Mouse (Mus musculus): Measurements from ENCODE around the gene Speer4f2. TPM values are rescaled to one million over a fixed set of nuclear protein-coding genes. Genes with fewer than 3 reads are reported as not detected.
"Not testable (repeated sequence)": the region's sequence is repeated elsewhere in the genome, so short reads cannot be mapped to it uniquely, and the experiment has no call there.

Gene Speer4f2
- total RNA-seq (2021) = not detected
- long read RNA-seq, experiment 1 = 0 reads
- long read RNA-seq, experiment 2 = 0 reads

DNA sequence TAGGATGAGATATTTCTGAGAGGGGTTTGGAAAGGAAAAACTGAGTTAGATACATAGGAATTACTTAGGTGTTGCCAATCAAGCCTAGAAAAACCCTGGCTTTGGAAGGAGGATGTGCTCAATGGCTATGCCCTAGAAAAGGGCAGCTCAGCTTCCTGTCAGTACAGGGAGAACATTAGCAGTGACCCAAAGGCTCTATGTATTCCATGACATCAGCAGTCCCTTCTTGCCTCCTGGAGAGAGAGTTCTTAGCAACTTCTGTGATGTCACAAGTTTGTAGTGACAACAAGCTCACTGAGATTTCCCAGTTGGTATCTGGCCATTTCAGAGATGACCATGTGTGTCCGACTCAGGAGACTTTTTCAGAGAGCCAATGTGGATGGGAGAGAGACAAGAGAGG lies at the start of gene Speer4f2:
TSS of gene Speer4f2 (plus strand) at position 301 of the 400 bp plus-strand sequence.
- DNase-seq (ENCODE audit: low spot score) = not testable (repeated sequence)

DNA sequence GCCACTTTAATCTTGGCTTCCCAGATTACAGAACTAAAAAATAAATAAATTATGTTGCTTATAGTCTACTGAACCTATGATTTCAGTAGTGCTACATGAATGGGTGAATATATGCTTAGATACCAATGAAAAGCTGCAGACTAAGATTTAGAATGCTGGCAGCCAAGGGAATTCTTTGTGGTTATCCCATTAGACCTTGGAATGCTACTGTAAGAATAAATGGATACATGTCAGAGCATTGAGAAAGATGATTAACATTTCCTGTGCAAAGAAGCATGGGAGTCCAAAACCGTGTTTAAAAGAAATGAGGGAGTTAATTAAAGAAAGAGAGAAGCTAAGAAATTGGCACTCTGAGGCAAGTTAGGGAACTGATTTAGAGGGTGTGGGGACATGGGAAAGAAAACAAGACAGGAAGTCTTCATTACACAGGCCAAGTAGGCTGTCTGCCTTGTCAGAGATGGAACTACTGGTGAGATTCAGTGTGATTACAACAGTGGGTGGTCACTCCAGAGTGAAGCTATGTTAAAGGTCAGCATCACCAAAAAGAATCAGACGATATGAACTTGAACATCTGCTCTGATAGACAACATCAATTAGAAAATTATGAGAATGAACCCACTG lies 43.9 kb upstream of the Speer4f2 start:
- no peak for DNase-seq (ENCODE audit: low spot score)

DNA sequence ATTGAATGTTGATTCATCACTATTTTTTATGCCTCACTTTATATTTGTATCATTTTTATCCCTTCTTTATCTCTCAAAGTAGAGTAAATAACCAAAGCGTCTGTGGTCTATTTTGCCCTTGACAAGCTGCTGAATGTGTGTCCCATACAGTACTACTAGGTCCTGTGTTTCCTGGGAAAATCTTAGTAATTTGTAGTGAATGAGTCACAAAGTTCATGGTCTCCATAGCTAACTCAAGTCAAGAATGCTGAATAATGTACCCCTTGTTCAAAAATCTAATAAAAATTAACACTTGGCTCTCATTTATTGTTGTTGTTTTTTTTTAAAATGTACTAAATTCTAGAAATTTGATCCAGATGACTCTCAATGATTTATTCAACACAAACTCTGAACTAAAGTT lies 38.1 kb upstream of the Speer4f2 start:
- no peak for DNase-seq (ENCODE audit: low spot score)

DNA sequence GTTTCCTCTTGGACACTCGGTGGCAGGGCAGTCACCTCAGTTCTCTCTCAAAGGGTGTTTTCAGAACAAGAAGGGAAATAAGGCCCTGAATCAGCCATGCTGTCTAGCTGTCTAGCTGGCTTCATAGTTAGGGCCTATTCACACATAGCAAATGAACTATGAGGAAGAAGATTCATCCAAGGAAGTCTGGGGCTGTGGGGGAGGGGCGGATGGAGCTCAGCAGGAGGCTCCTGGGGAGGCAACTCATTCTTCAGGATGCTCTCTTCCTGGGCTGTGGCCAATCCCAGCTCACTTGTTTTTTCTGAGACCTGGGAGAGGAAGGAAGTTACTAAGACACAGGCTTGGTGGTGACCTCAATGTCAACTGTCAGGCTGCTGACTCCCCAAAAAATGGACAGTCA lies 27.2 kb upstream of the Speer4f2 start:
- not testable (repeated sequence) for DNase-seq (ENCODE audit: low spot score)

DNA sequence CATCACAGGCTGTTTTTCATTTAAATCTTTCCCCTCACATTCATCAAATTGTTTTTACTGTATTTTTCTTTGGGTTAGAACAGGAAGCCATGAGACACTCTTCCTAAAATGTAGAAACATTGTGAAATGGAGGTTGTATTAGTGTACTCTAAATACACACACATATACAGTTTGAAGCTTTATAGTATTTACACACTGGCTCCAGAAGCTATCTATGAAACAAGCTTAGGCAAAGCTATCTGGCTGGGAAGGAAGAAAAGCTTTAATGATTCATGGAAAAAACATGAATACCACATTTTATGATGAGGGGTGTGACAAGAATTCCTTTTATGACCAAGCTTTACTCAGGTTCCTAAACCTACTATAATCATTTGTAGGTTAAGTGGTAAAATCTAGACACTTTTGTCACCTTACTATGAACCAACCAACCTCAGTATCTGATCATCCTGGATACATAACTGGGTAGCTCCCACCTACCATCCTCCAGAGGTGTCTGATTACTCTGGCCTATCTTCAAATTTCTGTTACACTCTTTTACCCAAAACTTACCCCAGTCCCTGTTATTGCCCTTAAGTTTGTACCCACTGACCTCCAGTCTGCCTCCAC lies 13.5 kb upstream of the Speer4f2 start:
- DNase-seq (ENCODE audit: low spot score) = no peak

DNA sequence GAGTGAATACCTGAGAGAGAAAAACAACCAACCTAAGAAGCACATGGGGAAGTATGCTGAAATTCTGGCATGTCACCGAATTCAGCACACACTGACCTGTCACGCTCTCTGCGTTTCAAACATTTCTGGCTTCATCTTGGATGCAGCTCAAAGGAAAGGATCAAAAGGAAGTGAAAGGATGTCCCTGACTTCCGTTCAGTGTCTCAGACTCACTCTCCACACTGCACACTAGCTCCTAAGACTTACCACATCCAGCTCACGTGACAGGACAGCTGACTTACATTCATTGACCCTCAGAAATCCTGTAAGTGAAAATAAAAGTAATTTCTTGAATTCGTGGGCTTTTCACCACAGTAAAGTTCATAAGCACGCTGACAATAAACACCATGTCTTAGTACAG lies 16.9 kb downstream of the Speer4f2 start:
- no peak for DNase-seq (ENCODE audit: low spot score)

DNA sequence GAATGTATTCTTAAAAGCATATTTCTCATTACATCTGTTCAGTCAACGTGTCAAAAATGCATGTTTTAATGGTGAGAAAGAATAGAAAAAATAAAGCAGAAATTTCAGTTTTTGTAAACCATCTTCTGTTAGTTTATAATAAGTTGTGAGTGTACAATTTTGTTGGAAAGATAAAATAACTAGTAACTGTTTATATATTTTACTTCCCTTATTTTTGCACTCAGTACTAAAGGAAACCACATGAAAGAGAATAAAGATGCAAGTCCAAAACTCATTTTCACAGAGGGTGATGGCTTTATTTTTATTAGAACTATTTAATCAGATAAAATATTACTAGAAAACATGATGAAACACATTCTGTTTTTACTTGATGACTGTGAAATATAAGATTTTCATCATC lies 18.2 kb downstream of the Speer4f2 start:
- no peak for DNase-seq (ENCODE audit: low spot score)

DNA sequence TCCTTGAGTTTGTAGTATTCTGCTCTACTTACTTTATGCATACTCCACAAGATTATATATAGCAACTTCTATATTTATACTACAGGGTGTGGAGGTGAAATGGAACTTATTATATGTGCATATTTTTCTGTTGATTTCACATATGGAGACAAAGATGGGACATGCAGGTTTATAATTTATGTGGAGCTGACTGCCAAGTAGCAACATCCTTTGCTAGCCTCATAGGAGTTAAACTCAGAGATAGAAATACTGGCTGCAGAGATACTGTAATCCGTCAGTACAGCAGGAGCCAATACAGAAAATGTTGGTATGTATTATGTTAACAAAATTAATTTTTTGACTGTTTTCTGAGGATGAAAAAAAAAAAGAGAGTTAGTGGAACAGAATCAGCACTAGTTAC lies 27.6 kb downstream of the Speer4f2 start:
- DNase-seq (ENCODE audit: low spot score) = no peak

DNA sequence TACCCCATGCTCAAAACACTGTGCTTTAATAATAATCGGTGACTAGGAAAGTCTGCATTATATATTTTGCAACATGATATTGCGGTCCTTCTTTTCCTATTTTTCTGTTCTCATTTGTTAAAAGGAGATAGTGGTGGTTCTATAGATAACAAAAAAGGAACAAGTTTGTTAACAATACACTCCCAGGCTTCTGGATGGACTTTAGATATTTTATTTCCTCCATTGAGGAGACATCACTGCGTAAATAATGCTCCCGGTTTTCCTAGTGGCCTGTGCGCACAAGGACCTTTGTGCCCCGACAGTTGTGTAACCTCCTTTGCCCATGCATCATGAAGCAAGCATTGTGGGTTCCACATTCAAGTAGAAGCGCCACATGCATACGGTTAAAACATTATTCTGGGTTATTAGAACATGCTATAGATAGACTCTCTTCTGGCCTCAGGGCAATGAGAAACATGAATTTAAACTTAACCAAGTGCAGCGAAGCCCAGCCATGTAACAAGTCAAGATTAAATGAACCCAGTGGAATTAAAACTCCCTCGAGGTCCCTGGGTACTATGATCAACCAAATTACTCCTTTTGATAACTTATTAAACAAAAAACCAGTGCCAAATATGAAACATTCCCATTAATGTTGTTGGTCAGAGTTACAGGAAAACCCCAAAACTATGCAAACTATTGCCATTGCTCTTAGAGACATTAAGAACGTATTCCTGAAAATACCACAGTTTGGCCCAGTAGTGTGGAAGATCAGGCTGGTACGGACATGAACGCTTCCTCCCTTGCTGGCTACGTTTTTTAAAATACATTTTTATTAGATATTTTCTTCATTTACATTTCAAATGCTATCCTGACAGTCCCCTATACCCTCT lies 28.5 kb downstream of the Speer4f2 start:
- DNase-seq (ENCODE audit: low spot score) = no peak

DNA sequence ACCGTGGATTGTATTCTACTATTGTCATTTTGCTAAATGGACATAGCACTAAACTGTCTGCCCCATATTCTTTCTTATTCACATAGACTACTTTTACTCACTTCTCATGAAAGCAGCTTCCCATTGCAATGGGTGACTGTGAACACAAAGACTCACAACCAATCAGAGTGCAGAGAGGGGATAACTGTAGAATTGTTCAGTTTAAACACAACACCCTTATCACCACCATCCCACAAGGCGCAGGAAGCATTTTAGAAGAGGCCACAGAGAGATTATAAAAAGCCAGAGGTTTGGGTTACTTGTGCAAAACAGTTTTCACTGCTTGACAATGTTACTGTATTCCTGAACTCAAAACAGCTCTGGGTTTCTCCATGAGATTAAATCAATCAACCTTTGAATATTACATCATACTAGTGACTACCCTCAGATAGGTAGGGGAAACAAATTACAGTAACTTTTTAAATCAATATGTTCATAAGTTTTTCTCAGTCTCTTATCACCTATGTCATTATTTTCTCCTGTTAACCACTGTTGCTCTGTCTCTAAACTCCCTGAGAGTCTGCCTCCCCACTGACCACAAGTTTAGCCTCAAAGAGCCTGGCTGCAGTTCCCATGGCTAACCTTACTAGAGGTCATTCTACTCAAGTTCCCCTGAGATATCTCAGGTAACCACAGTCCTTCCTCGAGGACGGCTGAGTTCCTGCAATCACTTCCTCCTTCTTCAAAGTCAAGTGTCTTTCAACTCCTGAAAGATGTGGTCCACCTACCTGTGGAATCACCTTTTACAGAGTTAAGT lies 29.5 kb downstream of the Speer4f2 start:
- DNase-seq (ENCODE audit: low spot score) = no peak

DNA sequence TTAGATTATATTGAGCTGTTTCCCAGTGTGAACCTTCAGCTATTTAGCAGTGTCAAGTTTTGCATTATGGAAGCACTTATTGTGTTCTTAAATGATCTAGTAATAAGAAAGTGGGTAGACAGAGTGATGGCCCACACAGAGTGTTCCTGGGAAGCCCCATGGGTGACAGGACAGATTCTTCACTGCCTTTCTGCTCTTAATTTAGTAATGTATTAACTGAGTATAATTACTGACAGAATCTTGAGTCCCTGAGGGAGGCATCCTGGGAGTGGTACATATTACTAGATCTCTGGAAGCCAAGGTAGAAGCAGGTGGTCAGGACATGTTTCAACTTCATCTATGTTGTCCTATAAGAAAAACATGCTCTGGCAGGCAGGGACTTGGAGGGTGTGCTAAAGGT lies 30.6 kb downstream of the Speer4f2 start:
- DNase-seq (ENCODE audit: low spot score) = no peak

DNA sequence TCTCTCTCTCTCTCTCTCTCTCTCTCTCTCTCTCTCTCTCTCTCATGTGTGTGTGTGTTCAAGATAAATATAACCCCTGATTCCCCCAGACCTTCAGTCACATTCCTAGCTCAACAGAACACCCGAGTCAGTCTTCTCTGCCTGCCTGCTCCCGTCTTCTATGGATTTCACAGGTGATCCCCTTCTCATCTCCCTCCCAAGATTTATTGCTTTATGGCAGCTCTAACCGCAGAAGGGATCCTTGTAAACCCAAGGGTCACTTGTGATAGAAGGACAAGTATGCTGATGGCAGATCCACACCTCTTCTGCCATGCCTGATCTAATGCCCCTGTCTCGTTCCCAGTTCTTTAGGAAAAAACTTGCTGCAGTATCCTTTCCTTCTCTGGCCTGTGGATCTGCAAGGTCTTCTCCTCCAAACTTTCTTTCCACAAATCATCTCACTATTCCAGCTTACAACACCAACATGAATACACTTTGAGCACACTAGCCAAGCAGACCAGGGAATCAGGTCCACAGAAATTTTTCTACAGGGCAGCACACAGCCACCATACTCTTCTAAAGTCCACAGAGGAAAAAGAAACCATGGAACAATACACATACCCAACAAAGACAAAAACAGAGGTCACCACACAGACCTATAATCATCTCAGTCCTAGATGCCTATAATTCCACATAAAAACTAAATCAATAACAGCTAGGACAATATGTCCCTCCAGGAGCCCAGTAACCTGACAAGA lies 36.1 kb downstream of the Speer4f2 start:
- no peak for DNase-seq (ENCODE audit: low spot score)

DNA sequence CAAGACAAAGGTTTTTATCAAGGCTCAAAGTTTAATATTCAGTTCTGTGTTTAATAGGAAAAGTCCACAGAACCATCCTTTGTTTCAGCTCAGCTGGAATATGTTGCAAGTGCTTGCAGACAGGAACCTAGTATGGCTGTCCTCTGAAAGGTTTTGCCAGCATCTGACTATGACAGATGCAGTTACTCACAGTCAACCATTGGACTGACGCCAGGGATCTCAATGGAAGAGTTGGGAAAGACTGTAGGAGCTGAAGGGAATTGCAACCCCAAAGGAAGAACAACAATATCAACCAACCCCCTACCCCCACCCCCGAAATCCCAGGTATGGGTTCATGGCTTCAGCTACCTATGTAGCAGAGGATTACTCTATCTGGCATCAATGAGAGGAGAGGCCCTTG lies 44.2 kb downstream of the Speer4f2 start:
- no peak for DNase-seq (ENCODE audit: low spot score)

DNA sequence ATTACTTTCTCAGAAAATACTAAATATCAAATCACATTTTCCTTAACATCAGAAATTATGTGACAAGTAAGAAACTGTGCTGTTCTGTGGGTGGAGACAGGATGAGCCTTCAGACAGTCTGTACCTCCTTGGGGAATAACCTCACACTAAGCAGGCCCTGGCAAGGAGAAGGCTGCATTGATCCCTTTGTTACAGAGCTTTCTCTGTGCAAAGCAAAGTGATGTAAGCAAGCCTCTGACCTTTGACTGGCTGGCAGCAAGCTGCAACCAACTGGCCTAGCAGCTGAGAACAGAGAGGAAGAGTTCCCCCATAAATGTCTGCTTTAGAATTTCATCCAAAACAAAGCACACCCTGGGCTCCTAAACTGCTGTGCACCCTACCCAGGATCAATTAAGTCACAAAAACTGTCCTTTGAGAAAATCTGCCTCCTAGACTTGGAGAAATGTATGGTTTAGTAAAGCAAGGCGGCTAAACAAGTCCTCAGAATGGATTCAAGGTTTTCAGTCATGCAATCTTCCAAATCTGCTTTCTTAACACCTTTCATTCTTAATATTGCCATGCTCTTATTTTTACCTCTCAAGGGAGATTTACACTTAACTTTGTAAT lies 46.3 kb downstream of the Speer4f2 start:
- DNase-seq (ENCODE audit: low spot score) = peak; percentile 40

DNA sequence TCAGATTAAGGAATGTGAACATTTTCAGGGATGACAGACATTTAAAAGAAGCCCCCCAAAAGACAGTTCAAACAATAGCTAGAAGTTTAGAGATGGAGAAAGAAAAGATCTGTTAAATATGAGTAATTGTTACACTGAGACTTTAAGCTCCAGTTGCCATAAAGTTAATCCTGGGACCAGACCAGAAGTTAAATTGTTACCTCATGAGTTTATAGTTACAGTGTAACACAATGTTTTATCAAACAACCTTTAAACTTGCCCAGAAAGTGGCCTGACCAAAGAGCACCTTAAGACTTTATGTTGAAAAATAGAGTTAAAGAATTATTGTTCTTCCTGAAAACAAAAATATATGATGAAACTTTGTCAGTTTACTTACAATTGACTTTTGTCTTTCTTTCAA lies 46.9 kb downstream of the Speer4f2 start:
- DNase-seq (ENCODE audit: low spot score) = no peak

DNA sequence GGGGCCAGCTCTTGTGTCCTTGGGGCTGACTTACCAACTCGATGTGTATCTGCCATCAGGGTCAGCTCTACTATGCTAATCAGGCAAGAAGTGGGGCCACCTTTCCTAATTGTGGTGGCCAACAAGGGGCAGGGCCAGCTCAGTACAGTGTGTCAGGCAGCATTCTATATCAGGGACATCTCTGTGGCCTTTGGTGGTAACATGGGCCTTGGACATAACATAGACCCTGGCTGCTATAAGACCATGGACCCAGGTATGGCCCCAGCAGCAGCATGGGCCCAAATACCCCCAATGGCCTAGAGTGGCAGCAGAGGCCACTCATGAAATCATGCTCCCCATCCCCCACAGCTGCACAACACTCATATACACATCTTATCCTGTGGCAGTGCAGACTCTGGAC lies 49.2 kb downstream of the Speer4f2 start:
- DNase-seq (ENCODE audit: low spot score) = no peak

DNA sequence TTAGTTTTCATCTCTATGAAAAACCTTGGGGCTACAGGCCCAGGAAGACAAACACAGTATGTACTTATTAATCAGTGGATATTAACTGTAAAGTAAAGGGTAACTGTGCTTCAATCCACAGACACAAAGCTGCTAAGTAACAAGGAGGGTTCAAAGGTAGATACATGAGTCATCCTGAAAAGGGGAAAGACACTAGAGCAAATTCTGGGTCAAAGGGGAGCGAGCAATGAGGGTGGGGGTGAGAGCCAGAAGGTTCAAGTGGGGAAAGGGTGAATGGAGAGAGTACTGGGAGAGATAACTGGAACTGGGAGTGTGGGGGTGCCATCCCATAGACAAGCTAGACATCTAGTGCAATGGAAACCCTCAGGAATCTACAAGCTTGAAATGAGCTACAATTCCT lies 54.0 kb downstream of the Speer4f2 start:
- no peak for DNase-seq (ENCODE audit: low spot score)

Measured in gastrocnemius, adult 18-20 months (tissue).